8 mouse cellular contexts compared by ENCODE assay signal in the genomic region with DNA sequence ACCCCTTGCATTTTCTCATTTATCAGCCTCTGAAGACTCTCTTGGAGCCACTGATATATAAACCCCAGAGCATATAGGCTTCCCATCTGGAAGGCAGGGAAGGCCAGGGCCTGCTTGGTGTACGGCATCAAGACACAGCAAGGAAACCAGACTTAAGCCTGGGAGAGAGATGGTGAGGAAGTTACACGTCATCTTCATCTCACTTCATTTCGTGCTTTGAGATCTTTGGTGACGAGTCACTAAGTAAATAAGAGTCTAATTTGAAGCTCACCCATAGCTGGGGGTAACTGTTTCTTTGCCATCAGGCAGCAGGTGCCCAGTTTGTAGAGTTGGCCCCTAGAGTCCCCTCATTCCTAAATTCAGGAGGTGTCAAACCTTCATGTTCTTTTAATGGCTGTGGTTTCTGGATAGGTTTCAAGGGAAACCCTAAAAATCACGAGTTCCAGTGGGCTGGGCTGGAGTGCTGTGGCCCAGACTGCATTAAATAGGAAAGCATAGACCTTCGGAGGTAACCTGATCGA.
A peak's percentile ranks its signal among the peaks of the same experiment; 100 is the strongest.
DNase-seq lines count a peak whose midpoint lies in the region; ATAC-seq and TF ChIP-seq lines count a peak whose summit lies in the region.

No protein-coding gene starts in this region.

- H3K27me3 ChIP-seq in forebrain, embryonic 10.5 days (ENCODE audit: poor library complexity, severe bottlenecking), result peaks cover 52% of the 10 kb centered on the region
- H3K27me3 ChIP-seq in intestine, postnatal 0 days (replicated peaks; ENCODE audit: control insufficient read depth, insufficient read depth, low read length), result no peaks in the 10 kb centered on the region
- H3K27me3 ChIP-seq in neural tube, embryonic 15.5 days (replicated peaks), result peaks cover 8% of the 10 kb centered on the region

- no peaks in the 10 kb centered on the region for H3K9me3 ChIP-seq in forebrain, embryonic 10.5 days
- H3K9me3 ChIP-seq in intestine, postnatal 0 days (ENCODE audit: control insufficient read depth), result no peaks in the 10 kb centered on the region
- no peaks in the 10 kb centered on the region for H3K9me3 ChIP-seq in neural tube, embryonic 15.5 days (replicated peaks)

- no peak for TF ChIP-seq CTCF in lung, adult 2 months (IDR thresholded peaks at IDR 0.05; ENCODE audit: insufficient read depth, low read length)
- TF ChIP-seq CTCF in intestine, postnatal 0 days (IDR thresholded peaks at IDR 0.05; ENCODE audit: low read depth), result no peak

- no peak for TF ChIP-seq POLR2A in lung, adult 2 months (IDR thresholded peaks at IDR 0.05; ENCODE audit: borderline replicate concordance, extremely low read depth, low read depth, low read length)

- no peak for ATAC-seq in intestine, postnatal 0 days
- no peak for ATAC-seq in neural tube, embryonic 15.5 days (ENCODE audit: low FRiP score)

- peaks cover 20% of the 10 kb centered on the region for H3K4me1 ChIP-seq in lung, adult 2 months (ENCODE audit: control insufficient read depth, insufficient read depth, low read length)
- peaks cover 97% of the 10 kb centered on the region for H3K4me1 ChIP-seq in forebrain, embryonic 10.5 days
- peaks cover 4% of the 10 kb centered on the region; the same call in 1 of the 2 replicates for H3K4me1 ChIP-seq in intestine, postnatal 0 days (replicated peaks; ENCODE audit: control insufficient read depth, insufficient read depth, low read length)
- peaks cover 85% of the 10 kb centered on the region for H3K4me1 ChIP-seq in neural tube, embryonic 15.5 days

- no peak for DNase-seq in lung, adult 2 months
- no peak for DNase-seq in lung, postnatal 10 days
- no peak for DNase-seq in forebrain, embryonic 10.5 days (ENCODE audit: extremely low spot score, low spot score)
- DNase-seq in cerebellum, adult 11 months, result no peak
- no peak for DNase-seq in embryo, embryonic 11 days
- no peak for DNase-seq in retina, postnatal 1 day

- 46% methylated on average over 7 of the region's 7 CpGs for WGBS in lung, adult 2 months
- 42% methylated on average over 7 of the region's 7 CpGs for WGBS in forebrain, embryonic 10.5 days
- 45% methylated on average over 7 of the region's 7 CpGs for WGBS in intestine, postnatal 0 days
- WGBS in neural tube, embryonic 15.5 days, result 45% methylated on average over 7 of the region's 7 CpGs

- no peaks in the 10 kb centered on the region for H3K36me3 ChIP-seq in forebrain, embryonic 10.5 days (replicated peaks)
- H3K36me3 ChIP-seq in intestine, postnatal 0 days (ENCODE audit: control insufficient read depth, insufficient read depth), result no peaks in the 10 kb centered on the region
- H3K36me3 ChIP-seq in neural tube, embryonic 15.5 days, result no peaks in the 10 kb centered on the region

- peak overlapping the region; percentile 95 for H3K4me2 ChIP-seq in intestine, postnatal 0 days (replicated peaks; ENCODE audit: low read depth)
- H3K4me2 ChIP-seq in neural tube, embryonic 15.5 days, result peak overlapping the region; percentile 77

- H3K4me3 ChIP-seq in lung, adult 2 months (replicated peaks; ENCODE audit: extremely low read depth, low read depth, low read length), result peak overlapping the region; percentile 34
- peak overlapping the region; percentile 88 for H3K4me3 ChIP-seq in forebrain, embryonic 10.5 days
- H3K4me3 ChIP-seq in intestine, postnatal 0 days (ENCODE audit: low read depth, low read length), result no peak overlapping the region
- H3K4me3 ChIP-seq in neural tube, embryonic 15.5 days (replicated peaks), result peak overlapping the region; percentile 57

- H3K9ac ChIP-seq in intestine, postnatal 0 days (ENCODE audit: low read depth, low read length), result no peak overlapping the region
- H3K9ac ChIP-seq in neural tube, embryonic 15.5 days (replicated peaks), result no peak overlapping the region; the same call in 1 of the 2 replicates

- H3K27ac ChIP-seq in forebrain, embryonic 10.5 days, result peak overlapping the region; percentile 48
- no peak overlapping the region for H3K27ac ChIP-seq in intestine, postnatal 0 days (ENCODE audit: low read depth, low read length)
- H3K27ac ChIP-seq in neural tube, embryonic 15.5 days (replicated peaks), result peak overlapping the region; percentile 39; the same call in 1 of the 2 replicates
